ENCODE assay signal across 37 mouse cellular contexts in genomic region chr11:34139296-34139695, GRCm38 (mm10). TPM values are rescaled to one million over a fixed set of nuclear protein-coding genes. Genes with fewer than 3 reads are reported as not detected.
DNase-seq lines count a peak whose midpoint lies in the region; ATAC-seq and TF ChIP-seq lines count a peak whose summit lies in the region.
"Had no signal": no experiment of that assay in that cellular context is flagged by ENCODE, and none has a peak within 500 bp of the region (broad histone marks: within the 10 kb centered on the region; RNA-seq: fewer than 3 reads in every experiment).

No protein-coding gene starts in this region.

- no peaks in the 10 kb centered on the region for H3K9me3 ChIP-seq in hindbrain, embryonic 14.5 days (ENCODE audit: control insufficient read depth, low read length)
- H3K9me3 ChIP-seq in hindbrain, embryonic 11.5 days (ENCODE audit: control insufficient read depth, low read length) = no peaks in the 10 kb centered on the region
- H3K9me3 ChIP-seq in midbrain, postnatal 0 days (ENCODE audit: low read length) = no peaks in the 10 kb centered on the region
- no peaks in the 10 kb centered on the region for H3K9me3 ChIP-seq in midbrain, embryonic 13.5 days
- no peaks in the 10 kb centered on the region for H3K9me3 ChIP-seq in forebrain, embryonic 16.5 days (ENCODE audit: control insufficient read depth, low read length)
- H3K9me3 ChIP-seq: limb, embryonic 10.5 days; limb, embryonic 15.5 days; liver, embryonic 13.5 days; megakaryocyte, embryonic 14.5 days; neural tube, embryonic 13.5 days had no signal

- no peak overlapping the region for H3K4me3 ChIP-seq in hindbrain, embryonic 14.5 days (replicated peaks; ENCODE audit: low read length)
- H3K4me3 ChIP-seq in hindbrain, embryonic 11.5 days (ENCODE audit: low read depth, low read length) = no peak overlapping the region
- H3K4me3 ChIP-seq in midbrain, postnatal 0 days (ENCODE audit: low read depth, low read length) = no peak overlapping the region
- no peak overlapping the region for H3K4me3 ChIP-seq in midbrain, embryonic 13.5 days (replicated peaks)
- H3K4me3 ChIP-seq in forebrain, embryonic 16.5 days (replicated peaks; ENCODE audit: low read length) = no peak overlapping the region
- H3K4me3 ChIP-seq: gastrocnemius, adult 2 months; limb, embryonic 10.5 days; limb, embryonic 15.5 days; liver, embryonic 13.5 days; megakaryocyte, embryonic 14.5 days; neural tube, embryonic 13.5 days had no signal

- no peaks in the 10 kb centered on the region for H3K36me3 ChIP-seq in hindbrain, embryonic 14.5 days (replicated peaks; ENCODE audit: control insufficient read depth, insufficient read depth)
- H3K36me3 ChIP-seq in hindbrain, embryonic 11.5 days (ENCODE audit: control insufficient read depth, insufficient read depth, low read length) = no peaks in the 10 kb centered on the region
- no peaks in the 10 kb centered on the region for H3K36me3 ChIP-seq in midbrain, postnatal 0 days (ENCODE audit: insufficient read depth, low read length)
- no peaks in the 10 kb centered on the region for H3K36me3 ChIP-seq in midbrain, embryonic 13.5 days
- no peaks in the 10 kb centered on the region for H3K36me3 ChIP-seq in forebrain, embryonic 16.5 days (ENCODE audit: control insufficient read depth, insufficient read depth)
- H3K36me3 ChIP-seq: limb, embryonic 10.5 days; limb, embryonic 15.5 days; liver, embryonic 13.5 days; neural tube, embryonic 13.5 days had no signal

- TF ChIP-seq POLR2A in brain, embryonic 14.5 days (IDR thresholded peaks at IDR 0.05; ENCODE audit: borderline replicate concordance, extremely low read depth, insufficient read depth, insufficient read length, poor library complexity, severe bottlenecking) = no peak

- no peaks in the 10 kb centered on the region for H3K27me3 ChIP-seq in hindbrain, embryonic 14.5 days (ENCODE audit: control insufficient read depth, insufficient read depth, low read length)
- no peaks in the 10 kb centered on the region for H3K27me3 ChIP-seq in hindbrain, embryonic 11.5 days (ENCODE audit: control insufficient read depth, insufficient read depth, low read length)
- no peaks in the 10 kb centered on the region for H3K27me3 ChIP-seq in midbrain, postnatal 0 days (ENCODE audit: insufficient read depth, low read length)
- H3K27me3 ChIP-seq in midbrain, embryonic 13.5 days = no peaks in the 10 kb centered on the region
- H3K27me3 ChIP-seq in forebrain, embryonic 16.5 days (replicated peaks; ENCODE audit: control insufficient read depth, insufficient read depth, low read length) = peaks cover 18% of the 10 kb centered on the region
- H3K27me3 ChIP-seq: limb, embryonic 15.5 days; liver, embryonic 13.5 days had no signal

- H3K9ac ChIP-seq in hindbrain, embryonic 14.5 days = no peak overlapping the region
- H3K9ac ChIP-seq in hindbrain, embryonic 11.5 days (ENCODE audit: low read depth, low read length) = no peak overlapping the region
- H3K9ac ChIP-seq in midbrain, postnatal 0 days (replicated peaks; ENCODE audit: low read length, poor library complexity, severe bottlenecking) = no peak overlapping the region
- no peak overlapping the region for H3K9ac ChIP-seq in midbrain, embryonic 13.5 days (replicated peaks)
- no peak overlapping the region for H3K9ac ChIP-seq in forebrain, embryonic 16.5 days (replicated peaks; ENCODE audit: low read depth, low read length)
- H3K9ac ChIP-seq: limb, embryonic 15.5 days; liver, embryonic 13.5 days; neural tube, embryonic 13.5 days had no signal

- H3K27ac ChIP-seq in hindbrain, embryonic 14.5 days = no peak overlapping the region
- H3K27ac ChIP-seq in hindbrain, embryonic 11.5 days (ENCODE audit: low read depth, low read length) = no peak overlapping the region
- no peak overlapping the region for H3K27ac ChIP-seq in midbrain, postnatal 0 days (ENCODE audit: low read depth, low read length)
- no peak overlapping the region for H3K27ac ChIP-seq in midbrain, embryonic 13.5 days
- no peak overlapping the region for H3K27ac ChIP-seq in forebrain, embryonic 16.5 days (ENCODE audit: low read length)
- H3K27ac ChIP-seq: gastrocnemius, adult 2 months; limb, embryonic 10.5 days; limb, embryonic 15.5 days; liver, embryonic 13.5 days; neural tube, embryonic 13.5 days had no signal

- TF ChIP-seq CTCF in midbrain, postnatal 0 days (IDR thresholded peaks at IDR 0.05) = no peak
- no peak for TF ChIP-seq CTCF in brain, embryonic 14.5 days (IDR thresholded peaks at IDR 0.05; ENCODE audit: borderline replicate concordance, extremely low read depth, insufficient read depth, insufficient read length)

- H3K4me2 ChIP-seq in hindbrain, embryonic 14.5 days (replicated peaks) = no peak overlapping the region
- H3K4me2 ChIP-seq in hindbrain, embryonic 11.5 days (replicated peaks; ENCODE audit: low read depth, low read length) = no peak overlapping the region
- H3K4me2 ChIP-seq in midbrain, postnatal 0 days (ENCODE audit: low read depth, low read length, poor library complexity, severe bottlenecking) = no peak overlapping the region
- no peak overlapping the region for H3K4me2 ChIP-seq in midbrain, embryonic 13.5 days (replicated peaks)
- H3K4me2 ChIP-seq in forebrain, embryonic 16.5 days (ENCODE audit: low read length) = no peak overlapping the region
- H3K4me2 ChIP-seq: heart, embryonic 11.5 days; limb, embryonic 15.5 days; liver, embryonic 13.5 days; neural tube, embryonic 13.5 days had no signal

- DNase-seq in hindbrain, embryonic 14.5 days (ENCODE audit: low spot score) = peak; percentile 38
- DNase-seq in hindbrain, embryonic 11.5 days (ENCODE audit: low spot score) = no peak
- DNase-seq in midbrain, postnatal 0 days (ENCODE audit: low spot score) = peak; percentile 33
- peak; percentile 81 for DNase-seq in brain, embryonic 14.5 days (ENCODE audit: low read depth)
- DNase-seq in cerebellum, adult 11 months = no peak
- DNase-seq in spleen, postnatal 10 days (ENCODE audit: low spot score in 2 of 2) = no peak
- DNase-seq: adrenal gland, postnatal 25 days; cerebellum, adult 8-10 months; cerebellum, postnatal 25 days; gastrocnemius, adult 2 months; gastrocnemius, postnatal 36 days; heart, adult 18-20 months; heart, postnatal 36 days; kidney, adult 11 months; kidney, postnatal 36 days; liver, embryonic 13.5 days; lung, adult 18-20 months; lung, postnatal 4 days; right cerebral cortex, postnatal 4 days; thymus, postnatal 4 days had no signal

- 75% methylated on average over 8 of the region's 8 CpGs for WGBS in hindbrain, embryonic 14.5 days
- 92% methylated on average over 8 of the region's 8 CpGs for WGBS in hindbrain, embryonic 11.5 days
- WGBS in midbrain, postnatal 0 days = 76% methylated on average over 8 of the region's 8 CpGs
- WGBS in midbrain, embryonic 13.5 days = 87% methylated on average over 8 of the region's 8 CpGs
- WGBS in forebrain, embryonic 16.5 days = 18% methylated on average over 8 of the region's 8 CpGs

- no peaks in the 10 kb centered on the region for H3K4me1 ChIP-seq in hindbrain, embryonic 14.5 days (replicated peaks; ENCODE audit: control insufficient read depth, insufficient read depth, low read length)
- no peaks in the 10 kb centered on the region for H3K4me1 ChIP-seq in hindbrain, embryonic 11.5 days (replicated peaks; ENCODE audit: control insufficient read depth, insufficient read depth, low read length)
- no peaks in the 10 kb centered on the region for H3K4me1 ChIP-seq in midbrain, postnatal 0 days (ENCODE audit: insufficient read depth, low read length)
- H3K4me1 ChIP-seq in midbrain, embryonic 13.5 days (replicated peaks) = no peaks in the 10 kb centered on the region
- H3K4me1 ChIP-seq in forebrain, embryonic 16.5 days (replicated peaks; ENCODE audit: control insufficient read depth, insufficient read depth, low read length) = peaks cover 10% of the 10 kb centered on the region; the same call in 1 of the 2 replicates
- H3K4me1 ChIP-seq: limb, embryonic 15.5 days; liver, embryonic 13.5 days had no signal

- peak; percentile 57; the same call in 1 of the 2 replicates for ATAC-seq in hindbrain, embryonic 14.5 days (ENCODE audit: low FRiP score)
- no peak for ATAC-seq in hindbrain, embryonic 11.5 days (ENCODE audit: low FRiP score)
- no peak for ATAC-seq in midbrain, postnatal 0 days (ENCODE audit: low FRiP score)
- no peak for ATAC-seq in midbrain, embryonic 13.5 days
- ATAC-seq in forebrain, embryonic 16.5 days = peak; percentile 75
- ATAC-seq: CD4-positive, CD25-positive, alpha-beta regulatory T cell, adult 4 months; inflammation-experienced regulatory T-cells, adult 6 months; lung, postnatal 0 days had no signal

RNA-seq across cellular contexts. Expression of gene 4930469K13Rik, which starts 40.9 kb away (rescaled TPM):
- 10.7 and 16.5 TPM in 2 replicates for polyA plus RNA-seq in hindbrain, embryonic 14.5 days (2014; fragmentation: Nextera tagmentation; extraction: Ambion mirVana)
- 1.8 and 4.3 TPM in 2 replicates for polyA plus RNA-seq in hindbrain, embryonic 11.5 days (2014; fragmentation: Nextera tagmentation; extraction: Ambion mirVana)
- 0.66 and 0.76 TPM in 2 replicates for total RNA-seq in midbrain, postnatal 0 days (2014; rRNA removed)
- polyA plus RNA-seq in midbrain, postnatal 0 days (2015; fragmentation: Nextera tagmentation; extraction: Ambion mirVana) = not detected in 2 replicates
- polyA plus RNA-seq in midbrain, embryonic 13.5 days (2015; fragmentation: Nextera tagmentation; extraction: Ambion mirVana) = not detected in 2 replicates
- polyA plus RNA-seq in brain, embryonic 14.5 days (2012; rRNA removed) = 0.26 TPM in 1 of 2 replicates, not detected in the other
- polyA plus RNA-seq in forebrain, embryonic 16.5 days (2015; fragmentation: Nextera tagmentation; extraction: Ambion mirVana) = not detected in 2 replicates
- total RNA-seq: adrenal gland, adult 18-20 months; adrenal gland, postnatal 25 days; gastrocnemius, adult 2 months; gastrocnemius, postnatal 36 days; heart, adult 18-20 months; heart, postnatal 36 days; layer of hippocampus, adult 8-10 months; layer of hippocampus, postnatal 25 days had no signal
- polyA plus RNA-seq: embryonic facial prominence, embryonic 11.5 days; heart, embryonic 11.5 days; heart, embryonic 16.5 days; kidney, embryonic 16.5 days; limb, embryonic 10.5 days; liver, embryonic 13.5 days; lung, postnatal 0 days; spleen, adult 2 months had no signal

Comparison
In these comparisons a context has a peak if more than half of its experiments do, and no peak if none do; other contexts are left out.
1. ATAC-seq: peak in hindbrain, embryonic 14.5 days (single experiment) and forebrain, embryonic 16.5 days (single experiment); none in hindbrain, embryonic 11.5 days (single experiment), midbrain, postnatal 0 days (single experiment) and midbrain, embryonic 13.5 days (single experiment).
2. DNase-seq: peak in hindbrain, embryonic 14.5 days (single experiment), midbrain, postnatal 0 days (single experiment) and brain, embryonic 14.5 days (single experiment); none in hindbrain, embryonic 11.5 days (single experiment), cerebellum, adult 11 months (single experiment) and spleen, postnatal 10 days (0 of 2).